Mouse (Mus musculus) gastrocnemius, adult 2 months (tissue): ENCODE measurements at regions not wholly inside any gene's neighbourhood (a gene's known extent, or its start where the extent isn't known, plus 50 kb on each side); places are given as distances from the start of the nearest gene placed in this dataset.

Experiments used
- DNase-seq: peaks from one replicate; pipeline ENCODE4 v3.0.0; 2022
- H3K27ac ChIP-seq: fragments of 200-600 bp; 2 replicates; pipeline ENCODE4 v1.8.1; 2022; ENCODE audit warnings: mild to moderate bottlenecking
- H3K4me3 ChIP-seq: fragments of 200-600 bp; 2 replicates; pipeline ENCODE4 v1.8.1; 2022; ENCODE audit warnings: mild to moderate bottlenecking, moderate library complexity
- CTCF ChIP-seq: fragments of 200-600 bp; IDR thresholded peaks from 2 replicates; pipeline ENCODE4 v1.8.1; 2022; ENCODE audit warnings: antibody characterized with exemption, mild to moderate bottlenecking, moderate library complexity
- intact Hi-C: fragments of 180-260 bp; cut with DNase I; formaldehyde crosslinking; loops from one replicate; pipeline ENCODE4 v1.15.1; 2025

GRCm38 (mm10) chr12:54312522-54313210 is 109.0 kb upstream of the Egln3 start:
- no peak for DNase-seq
- intact Hi-C loops: no loop called here
- Histone ChIP-seq H3K4me3 (peak overlapping the region; percentile 72), H3K27ac (peak overlapping the region; percentile 69)
- TF ChIP-seq CTCF: no peak

GRCm38 (mm10) chr12:54311896-54312521 is 108.3 kb upstream of the Egln3 start:
- no peak overlapping the region for H3K4me3 ChIP-seq
- intact Hi-C loops: no loop called here
- no peak for DNase-seq
- H3K27ac ChIP-seq: no peak overlapping the region
- TF ChIP-seq CTCF: no peak

GRCm38 (mm10) chr12:54309874-54310273 is 106.2 kb upstream of the Egln3 start:
- H3K27ac ChIP-seq: no peak overlapping the region
- no peak for DNase-seq
- TF ChIP-seq CTCF: no peak
- H3K4me3 ChIP-seq: no peak overlapping the region
- intact Hi-C loops: no loop called here

GRCm38 (mm10) chr12:54309219-54309618 is 105.6 kb upstream of the Egln3 start:
- no peak for TF ChIP-seq CTCF
- H3K4me3 ChIP-seq: no peak overlapping the region
- intact Hi-C loops: no loop called here
- no peak for DNase-seq
- H3K27ac ChIP-seq: no peak overlapping the region

GRCm38 (mm10) chr12:54305135-54305630 is 101.5 kb upstream of the Egln3 start:
- intact Hi-C loops: no loop called here
- no peak for DNase-seq
- no peak for TF ChIP-seq CTCF
- Histone ChIP-seq H3K27ac (no peak overlapping the region), H3K4me3 (no peak overlapping the region)

GRCm38 (mm10) chr12:54303746-54304145 is 100.1 kb upstream of the Egln3 start:
- DNase-seq: no peak
- TF ChIP-seq CTCF: no peak
- intact Hi-C loops: no loop called here

GRCm38 (mm10) chr12:54299506-54299905 is 95.8 kb upstream of the Egln3 start:
- TF ChIP-seq CTCF: no peak
- no peak overlapping the region for H3K27ac ChIP-seq
- intact Hi-C loops: no loop called here
- DNase-seq: no peak
- no peak overlapping the region for H3K4me3 ChIP-seq

More at GRCm38 (mm10) chr12:54303746-54304145, 100.1 kb upstream of the Egln3 start:
- Histone ChIP-seq H3K4me3 (no peak overlapping the region), H3K27ac (no peak overlapping the region)

GRCm38 (mm10) chr12:54293248-54293647 is 89.6 kb upstream of the Egln3 start:
- intact Hi-C loops: no loop called here
- H3K4me3 ChIP-seq: no peak overlapping the region
- TF ChIP-seq CTCF: no peak
- H3K27ac ChIP-seq: no peak overlapping the region
- DNase-seq: no peak

GRCm38 (mm10) chr12:54290311-54290710 is 86.7 kb upstream of the Egln3 start:
- intact Hi-C loops: no loop called here
- Histone ChIP-seq H3K4me3 (no peak overlapping the region), H3K27ac (no peak overlapping the region)
- no peak for DNase-seq
- no peak for TF ChIP-seq CTCF

GRCm38 (mm10) chr12:54288747-54289146 is 85.1 kb upstream of the Egln3 start:
- Histone ChIP-seq H3K27ac (no peak overlapping the region), H3K4me3 (no peak overlapping the region)
- DNase-seq: no peak
- no peak for TF ChIP-seq CTCF
- intact Hi-C loops: no loop called here

- DNase-seq: no peak
- intact Hi-C loops: no loop called here
- Histone ChIP-seq H3K27ac (no peak overlapping the region), H3K4me3 (no peak overlapping the region)
- TF ChIP-seq CTCF: no peak
These were observed 84.4 kb upstream of the Egln3 start for GRCm38 (mm10) chr12:54288041-54288502.

- no peak overlapping the region for H3K27ac ChIP-seq
- no peak for TF ChIP-seq CTCF
- H3K4me3 ChIP-seq: no peak overlapping the region
- DNase-seq: peak; percentile 40
- intact Hi-C loops: no loop called here
These were observed 83.5 kb upstream of the Egln3 start for GRCm38 (mm10) chr12:54286911-54287819.

- intact Hi-C loops: no loop called here
- no peak overlapping the region for H3K4me3 ChIP-seq
- DNase-seq: no peak
These were observed 80.0 kb upstream of the Egln3 start for GRCm38 (mm10) chr12:54283646-54284045.

More at GRCm38 (mm10) chr12:54283646-54284045, 80.0 kb upstream of the Egln3 start:
- H3K27ac ChIP-seq: no peak overlapping the region
- TF ChIP-seq CTCF: no peak
